Mouse (Mus musculus) adrenal gland, postnatal 36 days (tissue): ENCODE measurements at regions not wholly inside any gene's neighbourhood (a gene's known extent, or its start where the extent isn't known, plus 50 kb on each side); places are given as distances from the start of the nearest gene placed in this dataset.
A peak's percentile ranks its signal among the peaks of the same experiment; 100 is the strongest.

Experiments
- DNase-seq, 2 experiments: peaks; one replicate each; pipeline ENCODE4 v3.0.0; 2021; ENCODE audit warnings: mixed read lengths in 1 of 2

GRCm38 (mm10) chr4:106169466-106169865 is 146.5 kb upstream of the Usp24 start:
- DNase-seq: no peak

DNA sequence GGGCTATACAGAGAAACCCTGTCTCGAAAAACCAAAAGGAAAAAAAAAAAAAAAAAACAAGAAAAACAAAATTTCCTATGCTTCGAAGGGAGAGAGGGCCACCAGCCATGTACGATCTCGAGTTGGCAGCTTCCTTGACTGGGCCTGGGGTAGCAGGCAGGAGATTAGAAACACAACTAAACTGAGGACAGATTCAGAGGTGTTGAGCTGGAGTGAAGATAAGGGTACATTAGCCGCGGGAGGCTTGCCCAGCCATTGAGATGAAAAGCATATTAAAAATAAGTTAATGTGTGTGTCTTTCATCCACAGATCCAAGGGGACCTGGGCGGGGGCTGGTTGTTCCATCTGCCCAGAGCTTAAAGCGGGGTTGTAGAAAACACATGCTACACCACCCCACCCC is 145.3 kb upstream of the Usp24 start:
- DNase-seq: no peak

DNA sequence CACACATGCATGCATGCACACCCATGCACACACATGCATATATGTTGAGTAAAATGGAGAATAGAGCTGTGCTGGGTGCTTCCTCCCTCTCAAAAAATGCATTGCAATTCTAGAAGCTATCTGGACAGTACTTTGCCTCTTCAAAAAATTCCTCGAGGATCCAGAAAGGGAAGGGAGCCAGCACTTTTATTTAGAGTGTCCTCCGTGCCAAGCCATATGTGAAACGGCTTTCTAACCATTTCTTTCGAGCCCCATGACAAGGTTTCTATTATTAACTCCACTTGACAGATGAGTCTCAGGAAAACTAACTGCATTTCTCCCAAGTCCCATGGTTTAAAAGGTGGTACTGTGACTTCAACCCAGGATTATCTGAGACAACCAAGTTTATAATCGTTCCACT is 140.7 kb upstream of the Usp24 start:
- DNase-seq: no peak

- peak; percentile 30 to 52 for DNase-seq
Observed at GRCm38 (mm10) chr4:106185745-106186501, 130.1 kb upstream of the Usp24 start.

DNA sequence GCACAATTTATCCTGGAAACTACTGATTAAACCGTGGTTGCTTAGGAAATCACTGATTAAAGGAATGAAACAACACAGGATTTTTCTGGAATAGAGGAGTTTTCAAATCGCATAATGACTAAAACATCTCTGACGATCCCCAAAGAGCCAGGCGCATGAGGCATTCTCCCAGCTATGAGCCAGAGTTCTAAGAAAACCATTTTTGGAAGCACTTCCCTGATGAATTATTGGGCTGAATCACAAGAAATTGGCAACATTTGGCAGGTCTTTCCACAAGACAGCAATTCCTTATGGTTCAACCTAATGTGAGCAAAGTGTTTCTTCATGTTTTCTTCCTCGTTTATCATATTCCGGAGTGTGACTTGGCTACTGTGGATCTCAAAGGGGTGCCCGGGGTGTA is 129.3 kb upstream of the Usp24 start:
- peak; percentile 24 to 42 for DNase-seq

- no peak for DNase-seq
Observed at GRCm38 (mm10) chr4:106190248-106190647, 125.8 kb upstream of the Usp24 start.

DNA sequence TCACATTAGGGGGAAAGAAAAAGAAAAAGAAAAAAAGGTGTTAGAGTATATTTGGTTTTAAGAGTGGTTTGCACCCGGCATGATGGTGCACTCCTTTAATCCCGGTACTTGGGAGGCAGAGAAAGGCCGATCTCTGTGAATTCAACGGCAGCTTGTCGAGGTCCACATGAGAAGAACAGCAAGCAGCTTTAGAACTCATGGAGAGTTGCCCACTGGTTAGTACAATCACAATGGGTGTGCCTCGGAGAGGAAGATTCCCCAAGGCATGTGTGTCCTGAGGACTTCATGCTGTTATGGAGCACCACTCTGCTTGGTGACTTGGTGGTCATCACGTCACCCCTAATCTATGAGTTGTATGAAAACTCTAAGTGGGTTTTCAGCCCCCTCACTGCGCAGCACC is 124.7 kb upstream of the Usp24 start:
- no peak for DNase-seq

DNA sequence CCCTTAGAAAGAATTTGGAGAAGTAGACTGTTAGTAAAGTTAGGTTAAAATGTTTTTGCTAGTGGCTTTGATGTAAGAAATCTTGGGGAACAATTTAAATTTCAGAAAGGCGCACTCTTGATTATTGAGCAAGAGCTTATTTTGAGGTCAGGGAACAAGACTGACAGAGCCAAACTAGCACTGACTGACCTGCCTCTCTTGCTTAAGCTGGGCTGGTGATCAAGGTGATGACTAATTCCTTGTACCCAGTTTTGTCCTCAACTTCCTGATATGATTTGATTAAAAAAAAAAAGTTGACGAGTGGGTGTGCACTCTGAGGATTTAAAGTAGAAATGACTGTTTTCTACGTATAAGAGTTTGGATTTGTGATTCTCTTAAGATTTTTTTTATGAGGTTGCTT is 124.2 kb upstream of the Usp24 start:
- DNase-seq: peak; percentile 17 to 53

DNA sequence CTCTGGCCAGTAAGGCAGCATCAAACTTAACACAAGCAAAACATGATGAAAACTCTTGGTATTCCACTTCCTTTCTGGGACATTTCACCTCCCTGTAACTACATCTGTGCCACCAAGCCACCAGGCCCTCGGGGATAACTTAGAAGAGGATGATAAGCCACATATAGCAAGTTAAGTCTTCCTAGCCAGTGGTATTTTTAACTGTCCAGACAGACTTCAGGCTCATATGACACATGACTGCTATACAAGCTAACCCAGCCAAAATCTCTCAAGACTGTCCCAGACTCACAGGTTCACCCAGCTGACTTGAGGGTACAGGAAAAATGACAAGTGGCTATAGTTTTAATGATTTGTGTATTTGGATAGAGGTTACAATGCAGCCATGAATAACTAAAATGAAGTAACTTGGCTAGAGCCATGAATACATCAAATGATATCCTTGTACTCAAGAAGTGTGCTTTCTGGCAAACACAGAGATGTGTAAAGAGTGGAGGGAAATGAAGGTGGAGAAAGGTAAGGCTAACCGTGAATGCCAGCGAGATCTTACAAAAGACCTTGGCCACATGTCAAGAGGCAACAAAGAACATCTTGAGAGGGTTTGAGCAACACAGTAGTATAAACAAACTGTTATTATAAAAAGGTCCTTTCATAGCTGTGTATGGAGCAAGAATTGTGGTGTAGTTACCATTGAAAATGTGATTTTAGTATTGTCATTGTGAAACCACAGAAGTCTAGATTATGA is 122.6 kb upstream of the Usp24 start:
- DNase-seq: no peak

- DNase-seq: peak; percentile 12 to 50
Observed at GRCm38 (mm10) chr4:106195497-106196166, 120.4 kb upstream of the Usp24 start.

DNA sequence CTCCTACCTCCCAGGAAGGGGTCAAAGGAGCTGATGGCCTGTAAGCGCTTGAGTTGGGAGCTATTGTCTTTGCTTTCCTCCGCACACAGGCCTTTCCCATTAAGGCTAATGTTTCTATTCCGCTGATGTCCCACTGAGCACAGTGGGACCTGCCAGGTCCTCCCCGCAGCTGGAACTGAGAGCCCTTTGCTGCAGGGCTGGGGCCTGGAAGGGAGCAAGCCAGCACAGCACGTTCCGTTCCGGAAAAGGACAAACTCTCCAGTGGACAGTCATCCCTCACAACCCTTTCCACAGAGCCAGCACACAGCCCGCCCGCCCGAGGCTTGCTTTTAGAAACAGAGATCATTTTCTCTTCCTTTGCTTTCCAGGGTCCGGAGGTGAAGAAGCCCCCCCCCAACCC is 116.2 kb upstream of the Usp24 start:
- DNase-seq: peak; percentile 31 to 72

DNA sequence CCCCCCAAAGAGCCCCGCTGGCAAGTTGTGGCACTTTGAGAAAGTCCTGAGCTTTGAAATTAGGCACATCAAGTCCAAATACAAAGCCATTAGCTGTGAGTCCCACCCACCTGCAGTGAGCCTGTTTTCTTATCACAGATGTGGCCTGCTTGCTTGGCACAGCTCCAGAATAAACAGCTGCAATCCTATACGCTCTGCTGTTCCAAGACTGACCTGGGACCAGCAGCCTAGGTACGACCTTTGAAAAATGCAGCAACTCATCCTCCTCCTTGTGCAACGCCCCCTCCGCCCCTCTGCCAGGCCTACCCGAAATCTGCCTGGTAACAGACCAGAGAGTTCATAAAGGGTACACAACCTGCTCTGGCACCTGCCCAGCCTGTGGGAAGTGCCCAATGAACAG is 115.8 kb upstream of the Usp24 start:
- DNase-seq: peak in 1 of 2 experiments; percentile 32

DNA sequence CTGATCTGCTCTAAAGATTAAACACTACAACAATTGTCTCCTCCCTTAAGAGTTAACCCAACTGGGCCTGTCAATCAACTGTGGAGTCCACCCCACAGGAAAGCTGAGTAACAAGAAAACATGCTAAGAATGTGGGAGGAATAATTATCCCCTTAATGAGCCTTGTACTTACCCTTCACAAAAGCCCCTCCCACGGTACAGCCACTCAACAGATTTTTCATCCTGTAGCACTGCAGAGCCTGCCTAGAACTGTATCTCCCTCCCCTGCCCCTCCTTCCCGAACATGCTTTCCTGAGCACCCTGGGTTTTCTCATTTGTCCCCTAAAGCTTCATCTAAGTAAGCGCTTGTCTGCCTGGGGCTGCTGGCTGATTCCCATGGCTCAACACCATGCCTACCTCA is 113.5 kb upstream of the Usp24 start:
- no peak for DNase-seq

DNA sequence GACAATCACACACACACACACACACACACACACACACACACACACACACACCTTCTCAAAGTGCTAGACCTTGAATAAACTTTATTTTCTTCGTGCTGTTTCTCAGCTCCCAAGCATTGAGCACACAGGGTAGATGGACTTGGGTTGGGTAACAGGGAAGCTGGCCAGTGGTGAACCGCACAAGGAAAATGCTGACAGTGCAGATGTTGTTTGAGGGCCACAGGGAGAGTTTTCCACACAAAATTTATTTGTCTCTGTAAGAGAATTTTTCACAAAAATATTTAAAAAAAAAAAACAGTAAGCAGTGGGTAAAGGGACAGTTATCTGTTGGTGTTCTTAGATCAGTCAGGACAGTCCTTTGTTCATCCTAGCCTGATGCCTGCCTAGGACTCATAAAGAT is 110.8 kb upstream of the Usp24 start:
- no peak for DNase-seq

DNA sequence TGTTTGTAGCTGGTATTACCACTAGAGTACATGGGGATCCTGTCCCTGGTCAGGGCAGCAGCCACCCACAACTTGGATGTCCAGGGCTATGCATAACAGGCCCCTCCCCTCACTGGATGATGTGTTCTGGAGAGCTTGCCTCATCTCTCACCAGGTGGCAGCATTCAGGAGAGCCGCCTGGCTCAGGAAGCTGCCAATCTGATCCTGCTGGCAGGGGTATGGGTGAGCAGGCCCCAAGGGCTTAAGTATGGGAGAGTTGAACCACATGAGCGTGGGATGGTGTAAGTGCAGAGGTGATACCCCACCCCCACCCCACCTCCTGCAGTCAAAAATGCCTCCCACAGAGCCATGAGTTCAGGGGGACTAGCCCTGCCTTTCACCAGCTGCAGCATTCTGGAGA is 110.0 kb upstream of the Usp24 start:
- DNase-seq: no peak

GRCm38 (mm10) chr4:106209465-106209864 is 106.5 kb upstream of the Usp24 start:
- no peak for DNase-seq

DNA sequence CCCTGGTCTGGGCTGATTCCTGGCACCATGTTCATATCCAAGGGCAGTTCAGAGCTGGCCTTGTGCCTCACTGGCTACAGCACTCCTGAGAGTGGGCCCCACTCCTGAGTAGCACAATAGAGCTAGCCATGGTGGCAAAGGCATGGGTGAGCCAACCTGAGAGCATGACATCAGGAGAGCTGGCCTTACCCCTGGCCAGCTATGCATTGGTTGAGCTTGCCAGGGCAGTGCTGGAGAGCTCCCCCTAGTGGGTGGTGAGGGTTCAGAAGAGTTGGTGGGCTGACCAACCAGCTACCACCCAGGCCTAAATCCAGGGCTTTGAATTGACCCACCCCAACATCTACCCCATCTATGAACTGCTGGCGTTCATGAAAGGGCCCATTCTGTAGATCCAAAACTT is 106.0 kb upstream of the Usp24 start:
- DNase-seq: peak; percentile 46 to 58

DNA sequence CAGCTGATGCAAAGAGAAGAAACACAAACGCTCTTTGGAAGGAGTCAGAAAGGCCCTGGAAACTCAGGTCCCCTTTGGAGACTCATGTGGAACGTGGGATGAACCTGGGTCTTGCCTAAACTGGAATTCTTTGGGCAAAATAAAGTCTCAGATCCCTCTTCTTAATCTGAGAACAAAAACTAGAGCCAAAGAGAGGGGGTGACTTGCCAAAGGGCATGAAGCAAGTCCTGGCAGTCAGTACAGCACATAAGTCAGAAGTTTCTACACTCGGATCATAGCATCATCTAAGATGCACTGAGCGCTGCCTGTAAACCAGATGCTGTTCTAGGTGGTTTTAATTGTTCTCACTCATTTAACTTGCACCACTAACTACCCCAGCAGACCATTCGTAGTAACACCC is 101.8 kb upstream of the Usp24 start:
- DNase-seq: no peak

DNA sequence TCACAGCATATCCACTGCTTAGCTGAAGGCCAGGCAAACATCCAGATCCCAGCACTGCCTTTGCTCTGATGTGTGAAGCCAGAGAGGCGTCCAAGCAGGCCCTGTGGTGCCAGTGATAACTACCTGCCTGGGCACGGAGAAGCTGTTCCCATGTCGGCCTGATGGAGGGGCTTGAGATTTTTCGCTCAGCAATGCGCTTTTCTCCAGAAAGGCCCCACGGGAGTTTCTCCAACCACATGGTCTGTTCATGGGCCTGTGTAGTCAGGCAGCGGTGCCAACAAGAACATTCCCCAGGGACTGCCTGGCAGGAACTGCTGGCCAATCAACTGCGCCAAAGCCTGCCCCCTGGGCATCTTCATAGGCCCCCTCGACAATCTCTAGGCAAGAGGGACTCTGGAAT is 95.4 kb upstream of the Usp24 start:
- peak in 1 of 2 experiments; percentile 43 for DNase-seq

- peak; percentile 66 to 72 for DNase-seq
Observed at GRCm38 (mm10) chr4:106225184-106225862, 90.7 kb upstream of the Usp24 start.

GRCm38 (mm10) chr4:106227428-106227827 is 88.6 kb upstream of the Usp24 start:
- DNase-seq: no peak

- DNase-seq: peak; percentile 75 to 79
Observed at GRCm38 (mm10) chr4:106228534-106228933, 87.5 kb upstream of the Usp24 start.

DNA sequence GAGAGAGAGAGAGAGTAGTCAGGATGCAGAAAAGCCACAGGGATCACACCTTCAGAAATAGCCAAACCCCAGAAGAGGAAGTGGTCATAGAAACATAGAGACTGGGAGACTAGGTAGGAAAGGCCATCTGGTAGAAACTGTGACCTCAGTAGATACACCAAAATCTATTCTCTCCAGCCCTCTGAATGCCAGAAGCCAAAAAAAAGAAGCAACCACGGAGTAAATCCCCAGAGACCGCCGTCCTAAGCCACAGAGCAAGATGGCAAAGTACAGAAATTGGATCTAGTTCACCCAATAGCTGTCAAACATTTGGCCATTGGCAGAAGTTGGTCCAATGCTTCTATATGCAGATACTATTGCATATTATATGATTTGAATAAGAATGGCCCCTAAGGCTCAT is 86.5 kb upstream of the Usp24 start:
- no peak for DNase-seq
